Mouse (Mus musculus) hindbrain, embryonic 10.5 days (tissue): ENCODE measurements around the gene Erlec1. TPM values are rescaled to one million over a fixed set of nuclear protein-coding genes. Genes with fewer than 3 reads are reported as not detected.

Source experiments
- DNase-seq: peaks from one replicate; pipeline ENCODE4 v3.0.0-alpha.2; 2017; ENCODE audit warnings: low spot score
- H3K27ac ChIP-seq: fragments of 300-500 bp; sonication (generic); 2 replicates; pipeline ENCODE4 v1.5.1; 2016; ENCODE audit warnings: mild to moderate bottlenecking, moderate library complexity
- H3K27me3 ChIP-seq: fragments of 300-500 bp; sonication (generic); 2 replicates; pipeline ENCODE4 v1.6.1; 2016; ENCODE audit warnings: mild to moderate bottlenecking; ENCODE audit not compliant: poor library complexity, insufficient read depth, severe bottlenecking
- H3K36me3 ChIP-seq: fragments of 300-500 bp; sonication (generic); 2 replicates; pipeline ENCODE4 v1.6.1; 2016; ENCODE audit warnings: mild to moderate bottlenecking, moderate library complexity
- H3K4me1 ChIP-seq: fragments of 300-500 bp; sonication (generic); replicated peaks from 2 replicates; pipeline ENCODE4 v1.6.1; 2016; ENCODE audit warnings: mild to moderate bottlenecking
- H3K4me3 ChIP-seq: fragments of 300-500 bp; sonication (generic); 2 replicates; pipeline ENCODE4 v1.5.1; 2016; ENCODE audit warnings: mild to moderate bottlenecking, moderate library complexity
- H3K9me3 ChIP-seq: fragments of 300-500 bp; sonication (generic); 2 replicates; pipeline ENCODE4 v1.6.1; 2016; ENCODE audit warnings: mild to moderate bottlenecking, moderate library complexity
- WGBS: fragments of 180-500 bp; shearing (Covaris S2); methylation state at CpG from one replicate; pipeline ENCODE4 v1.1.7; 2016; 5-methylcytosine and 5-hydroxymethylcytosine counted together
- polyA plus RNA-seq: library from polyadenylated mRNA; unstranded; fragments of >200 nt; fragmentation: Nextera tagmentation; extraction: Ambion mirVana; gene quantifications from 2 replicates; pipeline ENCODE4 v1.2.1, GENCODE M21; 2016

Erlec1 gene
- polyA plus RNA-seq = 7.5 and 8.2 TPM in 2 replicates

GRCm38 (mm10) chr11:30954279-30954725 lies at the start of gene Erlec1:
Erlec1 (minus strand) TSS chr11:30954335.
- Histone ChIP-seq H3K36me3 (peaks cover 51% of the 10 kb centered on the region), H3K27ac (peak within 1 kb of the TSS; percentile 94), H3K4me3 (peak within 1 kb of the TSS; percentile 83), H3K9me3 (peaks cover 22% of the 10 kb centered on the region), H3K4me1 (peaks cover 18% of the 10 kb centered on the region), H3K27me3 (no peaks in the 10 kb centered on the region)
- DNase-seq = peak; percentile 90
- WGBS = 1% methylated on average over 40 of the region's 40 CpGs

DNA sequence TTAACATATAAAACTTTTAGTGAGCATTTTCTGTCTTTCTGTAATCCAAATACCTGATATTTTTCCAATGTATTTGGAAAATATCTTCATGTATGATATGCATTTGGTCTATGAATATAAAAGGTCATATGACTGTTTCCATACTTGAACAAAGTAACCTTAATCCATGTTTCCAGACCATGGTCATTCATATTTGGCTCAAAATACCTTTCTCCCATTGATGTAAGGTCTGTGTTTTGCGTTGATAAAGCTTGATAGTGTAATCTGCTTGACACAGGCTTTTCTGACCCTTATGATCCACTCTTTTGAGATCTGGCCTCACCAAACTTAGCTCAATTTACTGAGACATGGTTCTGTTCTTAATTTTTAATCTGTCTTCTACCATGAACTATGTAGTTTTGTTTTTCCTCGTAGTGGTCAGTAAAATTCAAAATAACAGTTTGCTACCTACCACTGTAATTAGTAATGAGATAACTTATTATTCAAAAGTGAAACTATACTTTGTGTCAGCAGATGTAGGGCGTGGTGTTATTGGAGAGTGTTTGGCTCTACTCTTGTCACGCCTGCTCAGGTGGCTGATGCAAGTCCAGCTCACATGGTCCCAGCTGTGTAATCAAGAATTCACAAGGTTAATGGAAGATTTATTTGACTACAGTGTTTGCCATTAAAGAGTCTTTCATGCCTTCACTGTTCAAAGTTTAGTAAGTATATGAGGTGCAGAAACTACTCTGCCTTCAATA lies 47.2 kb upstream of the Erlec1 start:
- 88% methylated on average over 4 of the region's 4 CpGs for WGBS
- Histone ChIP-seq H3K4me3 (no peak overlapping the region), H3K4me1 (no peaks in the 10 kb centered on the region), H3K27ac (no peak overlapping the region), H3K27me3 (no peaks in the 10 kb centered on the region), H3K36me3 (peaks cover 3% of the 10 kb centered on the region; the same call in 1 of the 2 replicates), H3K9me3 (no peaks in the 10 kb centered on the region)
- no peak for DNase-seq

GRCm38 (mm10) chr11:31000028-31000427 lies 45.9 kb upstream of the Erlec1 start:
- no peaks in the 10 kb centered on the region for H3K4me1 ChIP-seq
- H3K27me3 ChIP-seq = no peaks in the 10 kb centered on the region
- 97% methylated on average over 2 of the region's 2 CpGs for WGBS

DNA sequence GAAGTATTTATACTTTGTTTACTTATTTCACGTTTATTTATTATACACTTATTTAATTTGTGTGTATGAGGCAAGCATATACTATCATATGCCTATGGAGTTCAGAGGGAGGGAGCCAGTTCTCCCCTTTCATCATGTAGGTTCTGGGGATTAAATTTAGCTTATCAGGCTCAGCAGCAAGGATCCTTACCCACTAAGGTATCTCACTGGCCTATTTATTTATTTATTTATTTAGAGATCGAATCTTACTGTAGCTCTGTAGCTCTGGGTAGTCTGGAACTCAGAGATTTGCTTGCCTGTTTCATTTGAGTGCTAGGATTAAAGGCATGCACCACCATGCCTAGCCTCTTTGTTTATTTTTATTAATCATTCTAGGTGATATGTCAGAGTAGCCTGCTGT lies 44.6 kb upstream of the Erlec1 start:
- Histone ChIP-seq H3K36me3 (no peaks in the 10 kb centered on the region), H3K9me3 (no peaks in the 10 kb centered on the region), H3K4me1 (no peaks in the 10 kb centered on the region), H3K4me3 (no peak overlapping the region), H3K27ac (no peak overlapping the region), H3K27me3 (no peaks in the 10 kb centered on the region)
- 88% methylated on average over 2 of the region's 2 CpGs for WGBS
- DNase-seq = no peak

More at GRCm38 (mm10) chr11:31000028-31000427, 45.9 kb upstream of the Erlec1 start:
- no peak overlapping the region for H3K4me3 ChIP-seq
- no peaks in the 10 kb centered on the region for H3K9me3 ChIP-seq
- no peaks in the 10 kb centered on the region for H3K36me3 ChIP-seq
- H3K27ac ChIP-seq = no peak overlapping the region
- no peak for DNase-seq

GRCm38 (mm10) chr11:30998199-30998598 lies 44.1 kb upstream of the Erlec1 start:
- H3K9me3 ChIP-seq = no peaks in the 10 kb centered on the region
- H3K4me3 ChIP-seq = no peak overlapping the region
- H3K27ac ChIP-seq = no peak overlapping the region
- DNase-seq = no peak
- H3K4me1 ChIP-seq = no peaks in the 10 kb centered on the region
- 95% methylated on average over 5 of the region's 5 CpGs for WGBS
- no peaks in the 10 kb centered on the region for H3K27me3 ChIP-seq
- H3K36me3 ChIP-seq = no peaks in the 10 kb centered on the region

- H3K4me1 ChIP-seq = no peaks in the 10 kb centered on the region
- H3K36me3 ChIP-seq = no peaks in the 10 kb centered on the region
- H3K27me3 ChIP-seq = no peaks in the 10 kb centered on the region
- no peak overlapping the region for H3K4me3 ChIP-seq
- no peak overlapping the region for H3K27ac ChIP-seq
- DNase-seq = no peak
- H3K9me3 ChIP-seq = no peaks in the 10 kb centered on the region
- WGBS = 92% methylated on average over 3 of the region's 3 CpGs
These were observed 42.5 kb upstream of the Erlec1 start for GRCm38 (mm10) chr11:30996670-30997069.

GRCm38 (mm10) chr11:30986625-30987017 lies 32.5 kb upstream of the Erlec1 start:
- Histone ChIP-seq H3K4me3 (peak overlapping the region; percentile 67), H3K27me3 (no peaks in the 10 kb centered on the region), H3K36me3 (no peaks in the 10 kb centered on the region), H3K4me1 (peaks cover 10% of the 10 kb centered on the region), H3K27ac (peak overlapping the region; percentile 89), H3K9me3 (no peaks in the 10 kb centered on the region)
- peak; percentile 3 for DNase-seq
- 7% methylated on average over 2 of the region's 2 CpGs for WGBS

GRCm38 (mm10) chr11:30985877-30986624 lies 31.9 kb upstream of the Erlec1 start, which contains the start of gene Chac2:
Chac2 (minus strand) TSS chr11:30986350.
- H3K9me3 ChIP-seq = no peaks in the 10 kb centered on the region
- peaks cover 10% of the 10 kb centered on the region for H3K4me1 ChIP-seq
- H3K27me3 ChIP-seq = no peaks in the 10 kb centered on the region
- no peaks in the 10 kb centered on the region for H3K36me3 ChIP-seq
- peak; percentile 79 for DNase-seq
- peak within 1 kb of the TSS; percentile 67 for H3K4me3 ChIP-seq
- H3K27ac ChIP-seq = peak within 1 kb of the TSS; percentile 89
- 1% methylated on average over 22 of the region's 22 CpGs for WGBS

DNA sequence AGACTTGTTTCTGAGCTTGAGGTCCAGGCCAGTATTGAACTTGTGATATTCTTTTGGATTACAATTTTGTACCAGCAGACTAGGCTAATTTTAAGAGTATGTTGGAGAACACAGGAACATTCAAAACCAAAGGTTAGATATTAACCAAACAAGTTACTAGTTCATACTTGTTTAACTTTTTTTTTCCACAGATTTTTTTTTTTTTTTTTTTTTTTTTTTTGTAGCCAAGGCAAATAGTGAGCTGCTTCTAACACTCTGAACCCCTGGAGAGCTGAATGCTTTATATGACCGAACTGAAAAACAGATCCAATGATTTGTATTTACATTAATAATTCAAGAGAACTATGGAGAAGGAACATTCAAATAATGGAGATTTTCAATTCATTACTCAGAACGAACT lies 31.1 kb upstream of the Erlec1 start:
- Histone ChIP-seq H3K27ac (no peak overlapping the region), H3K4me1 (peaks cover 10% of the 10 kb centered on the region), H3K9me3 (no peaks in the 10 kb centered on the region), H3K27me3 (no peaks in the 10 kb centered on the region), H3K36me3 (no peaks in the 10 kb centered on the region), H3K4me3 (peak overlapping the region; percentile 67; the same call in 1 of the 2 replicates)
- no peak for DNase-seq
- 63% methylated on average over 2 of the region's 2 CpGs for WGBS

GRCm38 (mm10) chr11:30953469-30954154 lies 523 bp downstream of the Erlec1 start:
- H3K9me3 ChIP-seq = peaks cover 18% of the 10 kb centered on the region
- H3K36me3 ChIP-seq = peaks cover 57% of the 10 kb centered on the region
- peak overlapping the region; percentile 94 for H3K27ac ChIP-seq
- DNase-seq = peak; percentile 69
- H3K4me1 ChIP-seq = peaks cover 18% of the 10 kb centered on the region
- no peaks in the 10 kb centered on the region for H3K27me3 ChIP-seq
- peak overlapping the region; percentile 83 for H3K4me3 ChIP-seq
- WGBS = 2% methylated on average over 29 of the region's 32 CpGs

- Histone ChIP-seq H3K4me1 (peaks cover 18% of the 10 kb centered on the region), H3K27me3 (no peaks in the 10 kb centered on the region), H3K27ac (no peak overlapping the region), H3K4me3 (peak overlapping the region; percentile 83), H3K36me3 (peaks cover 63% of the 10 kb centered on the region), H3K9me3 (peaks cover 16% of the 10 kb centered on the region)
- no peak for DNase-seq
- 78% methylated on average over 5 of the region's 5 CpGs for WGBS
These were observed 1.3 kb downstream of the Erlec1 start for GRCm38 (mm10) chr11:30952829-30953228.

DNA sequence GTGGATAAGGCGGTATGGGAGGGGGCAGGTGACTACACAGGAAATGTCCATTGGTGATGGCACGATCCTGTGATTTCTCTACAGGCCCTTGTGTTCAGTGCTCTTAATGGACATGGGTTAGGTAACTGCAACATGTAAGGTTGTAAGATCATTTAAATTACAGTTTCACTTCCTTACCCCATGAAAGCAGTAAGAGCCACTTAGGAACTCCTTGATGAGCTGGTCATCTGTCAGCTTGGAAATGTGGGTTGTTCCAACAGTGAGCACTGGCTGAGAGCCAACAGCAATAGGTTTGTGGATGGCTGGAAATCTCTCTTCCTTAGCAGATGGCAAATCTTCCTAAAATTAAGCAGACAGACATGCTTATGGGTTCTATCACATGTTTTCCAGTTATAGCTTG lies 10.6 kb downstream of the Erlec1 start:
- H3K4me3 ChIP-seq = no peak overlapping the region
- H3K9me3 ChIP-seq = no peaks in the 10 kb centered on the region
- WGBS = 96% methylated on average over 2 of the region's 2 CpGs
- no peaks in the 10 kb centered on the region for H3K27me3 ChIP-seq
- DNase-seq = no peak
- H3K36me3 ChIP-seq = peaks cover 94% of the 10 kb centered on the region
- no peak overlapping the region for H3K27ac ChIP-seq
- no peaks in the 10 kb centered on the region for H3K4me1 ChIP-seq
